Mouse (Mus musculus) MEL (cell line): ENCODE data around the gene Tjp2. TPM values are rescaled to one million over a fixed set of nuclear protein-coding genes. Genes with fewer than 3 reads are reported as not detected.
A peak's percentile ranks its signal among the peaks of the same experiment; 100 is the strongest.

Experiments
- DNase-seq: peaks from one replicate; pipeline ENCODE4 v3.0.0; 2011; ENCODE audit warnings: low read depth, low spot score
- H3K27ac ChIP-seq: 2 replicates; pipeline ENCODE4 v1.5.1; 2012; ENCODE audit warnings: low read depth, mild to moderate bottlenecking, control low read depth, low read length, moderate library complexity; ENCODE audit not compliant: control insufficient read depth
- H3K27me3 ChIP-seq, 2 experiments: fragments of 150-350 bp in 1 of 2; sonication (generic) in 1 of 2; 2 replicates each; pipeline ENCODE4 v1.6.1; 2012; ENCODE audit warnings: low read length in 2 of 2, mild to moderate bottlenecking in 2 of 2, improper control_type of control experiment in 1 of 2, moderate library complexity in 1 of 2; ENCODE audit not compliant: insufficient read depth in 2 of 2, control insufficient read depth in 1 of 2
- H3K36me3 ChIP-seq, 2 experiments: 2 replicates each; pipeline ENCODE4 v1.6.1; 2012 to 2014; ENCODE audit warnings: low read length in 2 of 2, improper control_type of control experiment in 1 of 2, inconsistent platforms in 1 of 2, mild to moderate bottlenecking in 1 of 2; ENCODE audit not compliant: insufficient read depth in 2 of 2, control insufficient read depth in 1 of 2
- H3K4me1 ChIP-seq, 2 experiments: fragments of 150-350 bp in 1 of 2; sonication (generic) in 1 of 2; 2 replicates each; pipeline ENCODE4 v1.6.1; 2012; ENCODE audit warnings: low read length in 2 of 2, improper control_type of control experiment in 1 of 2, mild to moderate bottlenecking in 1 of 2; ENCODE audit not compliant: insufficient read depth in 2 of 2, control insufficient read depth in 1 of 2
- H3K4me3 ChIP-seq, 2 experiments: fragments of 150-350 bp in 1 of 2; sonication (generic) in 1 of 2; 2 replicates each; pipeline ENCODE4 v1.5.1; 2012; ENCODE audit warnings: low read depth in 2 of 2, low read length in 2 of 2, mild to moderate bottlenecking in 2 of 2, moderate library complexity in 2 of 2, control low read depth in 1 of 2, improper control_type of control experiment in 1 of 2; ENCODE audit not compliant: control insufficient read depth in 1 of 2, insufficient read depth in 1 of 2
- H3K79me2 ChIP-seq: 2 replicates; pipeline ENCODE4 v1.6.1; 2012; ENCODE audit warnings: mild to moderate bottlenecking, low read length, moderate library complexity; ENCODE audit not compliant: control insufficient read depth, poor library complexity, insufficient read depth
- H3K9ac ChIP-seq: 2 replicates; pipeline ENCODE4 v1.6.1; 2012; ENCODE audit warnings: low read depth, mild to moderate bottlenecking, control low read depth, low read length, moderate library complexity; ENCODE audit not compliant: control insufficient read depth, poor library complexity, severe bottlenecking
- H3K9me3 ChIP-seq: fragments of 150-350 bp; sonication (generic); replicated peaks from 2 replicates; pipeline ENCODE4 v1.6.1; 2012; ENCODE audit warnings: mild to moderate bottlenecking, low read length, improper control_type of control experiment, moderate library complexity; ENCODE audit not compliant: insufficient read depth
- CHD1 ChIP-seq: IDR thresholded peaks from 2 replicates; pipeline ENCODE4 v1.6.1; 2012; ENCODE audit warnings: low read depth, mild to moderate bottlenecking, inconsistent platforms, low read length, improper control_type of control experiment
- CHD2 ChIP-seq: IDR thresholded peaks from 2 replicates; pipeline ENCODE4 v1.6.1; 2011; ENCODE audit warnings: low read length, improper control_type of control experiment
- CTCF ChIP-seq, 3 experiments: IDR thresholded peaks in 2 of 3; conservative IDR thresholded peaks in 1 of 3; 2 replicates each; pipeline ENCODE4 v1.5.1; 2011 to 2012; ENCODE audit warnings: low read length in 3 of 3, low read depth in 2 of 3, mild to moderate bottlenecking in 2 of 3, improper control_type of control experiment in 1 of 3, inconsistent platforms in 1 of 3, mixed read lengths in 1 of 3, moderate library complexity in 1 of 3; ENCODE audit not compliant: control insufficient read depth in 1 of 3, insufficient read depth in 1 of 3, poor library complexity in 1 of 3, severe bottlenecking in 1 of 3
- EP300 ChIP-seq, 2 experiments: IDR thresholded peaks; 2 replicates each; pipeline ENCODE4 v1.6.1; 2011; ENCODE audit warnings: improper control_type of control experiment in 2 of 2, low read length in 2 of 2, low read depth in 1 of 2, mild to moderate bottlenecking in 1 of 2
- ETS1 ChIP-seq: IDR thresholded peaks from 2 replicates; pipeline ENCODE4 v1.6.1; 2012; ENCODE audit warnings: low read depth, mild to moderate bottlenecking, inconsistent platforms, low read length, improper control_type of control experiment, moderate library complexity
- GABPA ChIP-seq: IDR thresholded peaks from 2 replicates; pipeline ENCODE4 v1.6.1; 2012; ENCODE audit warnings: low read depth, mild to moderate bottlenecking, inconsistent platforms, low read length, improper control_type of control experiment, moderate library complexity
- HCFC1 ChIP-seq: IDR thresholded peaks from 2 replicates; pipeline ENCODE4 v1.6.1; 2012; ENCODE audit warnings: low read depth, mild to moderate bottlenecking, inconsistent platforms, low read length, improper control_type of control experiment, moderate library complexity
- KAT2A ChIP-seq: conservative IDR thresholded peaks from 2 replicates; pipeline ENCODE4 v1.6.1; 2012; ENCODE audit warnings: low read depth, low read length, improper control_type of control experiment, inconsistent platforms
- MAX ChIP-seq: IDR thresholded peaks from 2 replicates; pipeline ENCODE4 v1.6.1; 2011; ENCODE audit warnings: low read length, improper control_type of control experiment
- MEF2A ChIP-seq: IDR thresholded peaks from 2 replicates; pipeline ENCODE4 v1.6.1; 2014; ENCODE audit warnings: low read depth, mild to moderate bottlenecking, inconsistent platforms, low read length, improper control_type of control experiment; ENCODE audit not compliant: poor library complexity, insufficient replicate concordance, severe bottlenecking; ENCODE audit errors: extremely low read depth
- MXI1 ChIP-seq: IDR thresholded peaks from 2 replicates; pipeline ENCODE4 v1.6.1; 2011; ENCODE audit warnings: mild to moderate bottlenecking, low read depth, low read length, improper control_type of control experiment
- MYB ChIP-seq: IDR thresholded peaks from 2 replicates; pipeline ENCODE4 v1.6.1; 2011; ENCODE audit warnings: mild to moderate bottlenecking, low read depth, low read length, improper control_type of control experiment
- MYC ChIP-seq: IDR thresholded peaks from 2 replicates; pipeline ENCODE4 v1.6.1; 2011; ENCODE audit warnings: low read depth, mild to moderate bottlenecking, low read length, improper control_type of control experiment, moderate library complexity
- NELFE ChIP-seq: IDR thresholded peaks from 2 replicates; pipeline ENCODE4 v1.6.1; 2011; ENCODE audit warnings: low read depth, low read length, improper control_type of control experiment
- NRF1 ChIP-seq: IDR thresholded peaks from 2 replicates; pipeline ENCODE4 v1.6.1; 2014; ENCODE audit warnings: low read depth, mild to moderate bottlenecking, inconsistent platforms, low read length, improper control_type of control experiment, moderate library complexity; ENCODE audit not compliant: poor library complexity, insufficient read depth, severe bottlenecking
- POLR2A ChIP-seq, 2 experiments: IDR thresholded peaks; 2 replicates each; pipeline ENCODE4 v1.6.1; 2011 to 2012; ENCODE audit warnings: low read length in 2 of 2, mild to moderate bottlenecking in 2 of 2, control low read depth in 1 of 2, improper control_type of control experiment in 1 of 2, low read depth in 1 of 2, moderate library complexity in 1 of 2; ENCODE audit not compliant: control insufficient read depth in 1 of 2, insufficient read depth in 1 of 2, poor library complexity in 1 of 2
- POLR2AphosphoS2 ChIP-seq: IDR thresholded peaks from 2 replicates; pipeline ENCODE4 v1.6.1; 2011; ENCODE audit warnings: low read length, improper control_type of control experiment
- POLR2AphosphoS5 ChIP-seq: IDR thresholded peaks from 2 replicates; pipeline ENCODE4 v1.6.1; 2012; ENCODE audit warnings: low read depth, borderline replicate concordance, mild to moderate bottlenecking, inconsistent platforms, low read length, moderate library complexity, mixed read lengths
- RAD21 ChIP-seq: IDR thresholded peaks from 2 replicates; pipeline ENCODE4 v1.6.1; 2011; ENCODE audit warnings: mild to moderate bottlenecking, low read depth, low read length, improper control_type of control experiment
- RCOR1 ChIP-seq: IDR thresholded peaks from 2 replicates; pipeline ENCODE4 v1.6.1; 2012; ENCODE audit warnings: low read depth, mild to moderate bottlenecking, inconsistent platforms, low read length, improper control_type of control experiment
- SIN3A ChIP-seq: IDR thresholded peaks from 2 replicates; pipeline ENCODE4 v1.6.1; 2012; ENCODE audit warnings: low read length, improper control_type of control experiment, inconsistent platforms
- SMC3 ChIP-seq: IDR thresholded peaks from 2 replicates; pipeline ENCODE4 v1.6.1; 2011; ENCODE audit warnings: low read depth, low read length, improper control_type of control experiment
- TBP ChIP-seq: IDR thresholded peaks from 2 replicates; pipeline ENCODE4 v1.8.0; 2011; ENCODE audit warnings: low read depth, low read length, improper control_type of control experiment
- USF2 ChIP-seq, 2 experiments: IDR thresholded peaks; 2 replicates each; pipeline ENCODE4 v1.6.1; 2011 to 2012; ENCODE audit warnings: improper control_type of control experiment in 2 of 2, low read length in 2 of 2, borderline replicate concordance in 1 of 2, inconsistent platforms in 1 of 2, low read depth in 1 of 2, mild to moderate bottlenecking in 1 of 2; ENCODE audit not compliant: insufficient read depth in 1 of 2
- ZC3H11A ChIP-seq: IDR thresholded peaks from 2 replicates; pipeline ENCODE4 v1.6.1; 2012; ENCODE audit warnings: low read depth, mild to moderate bottlenecking, inconsistent platforms, low read length, improper control_type of control experiment
- ZMIZ1 ChIP-seq: IDR thresholded peaks from 2 replicates; pipeline ENCODE4 v1.6.1; 2012; ENCODE audit warnings: low read depth, mild to moderate bottlenecking, inconsistent platforms, low read length, improper control_type of control experiment, moderate library complexity
- ZNF384 ChIP-seq: IDR thresholded peaks from 2 replicates; pipeline ENCODE4 v1.6.1; 2012; ENCODE audit warnings: low read depth, mild to moderate bottlenecking, inconsistent platforms, low read length, improper control_type of control experiment
- polyA plus RNA-seq, 2 experiments: library from polyadenylated mRNA; stranded (reverse) in 1 of 2; unstranded in 1 of 2; fragments of >175 nt in 1 of 2; fragments of >200 nt in 1 of 2; gene quantifications; 2 replicates each; pipeline versions ENCODE4 v1.2.1 to v1.2.4; 2012; ENCODE audit warnings: low replicate concordance in 2 of 2, low read depth in 1 of 2; ENCODE audit not compliant: insufficient read length in 2 of 2, insufficient read depth in 1 of 2, missing spikeins in 1 of 2
- total RNA-seq: library from RNA; depleted of rRNA; stranded (reverse); fragments of 300-350 nt; gene quantifications from 2 replicates; pipeline ENCODE4 v1.2.3, GENCODE M21; 2012

Tjp2 gene
- total and polyA plus RNA-seq, 3 experiments = 3.0 to 8.3 TPM; not detected in 1

GRCm38 (mm10) chr19:24268531-24268930 lies 43.7 kb upstream of the Tjp2 start:
- no peak for TF ChIP-seq HCFC1
- no peak for TF ChIP-seq SMC3
- no peak for TF ChIP-seq MYC
- TF ChIP-seq MEF2A = no peak
- no peak for TF ChIP-seq MAX
- no peak for TF ChIP-seq TBP
- TF ChIP-seq POLR2AphosphoS2 = no peak
- no peak for TF ChIP-seq CHD2
- no peak for TF ChIP-seq MYB
- TF ChIP-seq RCOR1 = no peak
- no peak for TF ChIP-seq CHD1
- no peak for TF ChIP-seq ZNF384
- TF ChIP-seq KAT2A = no peak
- TF ChIP-seq USF2 (IDR thresholded peaks at IDR 0.05; ENCODE audit: borderline replicate concordance in 1 of 2, insufficient read depth in 1 of 2, low read depth in 1 of 2, low read length in 2 of 2) = no peak
- no peak for TF ChIP-seq ZC3H11A
- TF ChIP-seq POLR2A (IDR thresholded peaks at IDR 0.05; ENCODE audit: control insufficient read depth in 1 of 2, insufficient read depth in 1 of 2, low read depth in 1 of 2, low read length in 2 of 2, poor library complexity in 1 of 2) = no peak
- no peak for TF ChIP-seq CTCF (IDR thresholded peaks at IDR 0.05 in 2 of 3, conservative IDR thresholded peaks at IDR 0.05 in 1 of 3; ENCODE audit: control insufficient read depth in 1 of 3, insufficient read depth in 1 of 3, low read depth in 2 of 3, low read length in 3 of 3, poor library complexity in 1 of 3, severe bottlenecking in 1 of 3)
- no peak for TF ChIP-seq SIN3A
- no peak for TF ChIP-seq POLR2AphosphoS5
- TF ChIP-seq GABPA = no peak
- TF ChIP-seq, all 39 proteins: peak for 0
- no peak overlapping the region for H3K27ac ChIP-seq
- no peak for DNase-seq
- peaks cover 0 to 2% of the 10 kb centered on the region in 2 experiments; a peak in 2 of 4 replicates for H3K36me3 ChIP-seq
- no peaks in the 10 kb centered on the region for H3K27me3 ChIP-seq
- H3K4me3 ChIP-seq = no peak overlapping the region
- no peak overlapping the region for H3K9ac ChIP-seq
- no peaks in the 10 kb centered on the region for H3K9me3 ChIP-seq
- no peaks in the 10 kb centered on the region for H3K4me1 ChIP-seq
- H3K79me2 ChIP-seq = no peaks in the 10 kb centered on the region

GRCm38 (mm10) chr19:24266046-24266830 lies 41.4 kb upstream of the Tjp2 start:
- Histone ChIP-seq H3K27ac (no peak overlapping the region), H3K4me3 (no peak overlapping the region), H3K9me3 (no peaks in the 10 kb centered on the region), H3K4me1 (no peaks in the 10 kb centered on the region), H3K9ac (no peak overlapping the region), H3K27me3 (no peaks in the 10 kb centered on the region), H3K36me3 (peaks cover 0 to 2% of the 10 kb centered on the region in 2 experiments; a peak in 1 of 4 replicates), H3K79me2 (no peaks in the 10 kb centered on the region)
- DNase-seq = peak; percentile 22
- no peak for TF ChIP-seq MYC
- no peak; a peak in 1 of 6 replicates for TF ChIP-seq CTCF (IDR thresholded peaks at IDR 0.05 in 2 of 3, conservative IDR thresholded peaks at IDR 0.05 in 1 of 3; ENCODE audit: control insufficient read depth in 1 of 3, insufficient read depth in 1 of 3, low read depth in 2 of 3, low read length in 3 of 3, poor library complexity in 1 of 3, severe bottlenecking in 1 of 3)
- TF ChIP-seq NELFE = no peak
- no peak for TF ChIP-seq MXI1
- TF ChIP-seq USF2 (IDR thresholded peaks at IDR 0.05; ENCODE audit: borderline replicate concordance in 1 of 2, insufficient read depth in 1 of 2, low read depth in 1 of 2, low read length in 2 of 2) = no peak
- TF ChIP-seq ETS1 = no peak
- no peak for TF ChIP-seq NRF1
- no peak for TF ChIP-seq SMC3
- no peak for TF ChIP-seq TBP
- no peak for TF ChIP-seq POLR2AphosphoS5
- no peak for TF ChIP-seq RAD21
- TF ChIP-seq EP300 (IDR thresholded peaks at IDR 0.05; ENCODE audit: low read depth in 1 of 2, low read length in 2 of 2) = no peak
- no peak for TF ChIP-seq MEF2A
- TF ChIP-seq ZMIZ1 = no peak
